ENCODE assay signal across 22 mouse cellular contexts in genomic region chr13:14667107-14667506, GRCm38 (mm10). TPM values are rescaled to one million over a fixed set of nuclear protein-coding genes. Genes with fewer than 3 reads are reported as not detected.
DNase-seq lines count a peak whose midpoint lies in the region; ATAC-seq and TF ChIP-seq lines count a peak whose summit lies in the region.
"Had no signal": no experiment of that assay in that cellular context is flagged by ENCODE, and none has a peak within 500 bp of the region (broad histone marks: within the 10 kb centered on the region; RNA-seq: fewer than 3 reads in every experiment).

No protein-coding gene starts in this region.

- H3K27ac ChIP-seq in kidney, adult 2 months (ENCODE audit: insufficient read depth, low read depth, low read length) = no peak overlapping the region
- no peak overlapping the region for H3K27ac ChIP-seq in kidney, embryonic 15.5 days
- H3K27ac ChIP-seq in limb, embryonic 15.5 days = no peak overlapping the region
- no peak overlapping the region for H3K27ac ChIP-seq in limb, embryonic 10.5 days
- H3K27ac ChIP-seq: embryonic facial prominence, embryonic 13.5 days; embryonic facial prominence, embryonic 15.5 days; forebrain, embryonic 10.5 days; forebrain, embryonic 13.5 days; forebrain, embryonic 15.5 days had no signal

- TF ChIP-seq CTCF in kidney, adult 2 months (conservative IDR thresholded peaks at IDR 0.05; ENCODE audit: insufficient read depth, insufficient read length, low read depth, low read length) = no peak

- ATAC-seq in kidney, embryonic 15.5 days (replicated peaks; ENCODE audit: low FRiP score) = 0 out of 2 replicates have a peak, but pooled peaks have one; percentile 9
- ATAC-seq in limb, embryonic 15.5 days (ENCODE audit: insufficient number of reproducible peaks, low FRiP score, low TSS enrichment, low read depth) = 0 out of 2 replicates have a peak, but pooled peaks have one; percentile 52
- ATAC-seq: forebrain, embryonic 13.5 days; forebrain, embryonic 15.5 days had no signal

- WGBS in kidney, adult 2 months = 36% methylated on average over 4 of the region's 4 CpGs
- 67% methylated on average over 4 of the region's 4 CpGs for WGBS in kidney, embryonic 15.5 days
- WGBS in limb, embryonic 15.5 days = 85% methylated on average over 4 of the region's 4 CpGs
- WGBS in limb, embryonic 10.5 days = 84% methylated on average over 4 of the region's 4 CpGs

- no peaks in the 10 kb centered on the region for H3K27me3 ChIP-seq in kidney, adult 2 months (replicated peaks; ENCODE audit: control insufficient read depth, insufficient read depth, low read length)
- no peaks in the 10 kb centered on the region for H3K27me3 ChIP-seq in kidney, embryonic 15.5 days
- H3K27me3 ChIP-seq in limb, embryonic 15.5 days = no peaks in the 10 kb centered on the region
- no peaks in the 10 kb centered on the region for H3K27me3 ChIP-seq in limb, embryonic 10.5 days (ENCODE audit: low read depth, poor library complexity, severe bottlenecking)
- H3K27me3 ChIP-seq: embryonic facial prominence, embryonic 13.5 days; embryonic facial prominence, embryonic 15.5 days; forebrain, embryonic 13.5 days; forebrain, embryonic 15.5 days had no signal

- no peaks in the 10 kb centered on the region for H3K9me3 ChIP-seq in kidney, embryonic 15.5 days (replicated peaks)
- H3K9me3 ChIP-seq in limb, embryonic 15.5 days = no peaks in the 10 kb centered on the region
- no peaks in the 10 kb centered on the region for H3K9me3 ChIP-seq in limb, embryonic 10.5 days (replicated peaks)
- H3K9me3 ChIP-seq: embryonic facial prominence, embryonic 13.5 days; embryonic facial prominence, embryonic 15.5 days; forebrain, embryonic 10.5 days; forebrain, embryonic 13.5 days; forebrain, embryonic 15.5 days had no signal

- H3K36me3 ChIP-seq in kidney, adult 2 months (ENCODE audit: control insufficient read depth, insufficient read depth, low read length) = no peaks in the 10 kb centered on the region
- H3K36me3 ChIP-seq in kidney, embryonic 15.5 days = no peaks in the 10 kb centered on the region
- H3K36me3 ChIP-seq in limb, embryonic 15.5 days = no peaks in the 10 kb centered on the region
- no peaks in the 10 kb centered on the region for H3K36me3 ChIP-seq in limb, embryonic 10.5 days
- H3K36me3 ChIP-seq: embryonic facial prominence, embryonic 13.5 days; embryonic facial prominence, embryonic 15.5 days; forebrain, embryonic 10.5 days; forebrain, embryonic 15.5 days had no signal

- no peak overlapping the region for H3K4me3 ChIP-seq in kidney, adult 2 months (ENCODE audit: insufficient read depth, low read depth, low read length)
- no peak overlapping the region for H3K4me3 ChIP-seq in kidney, embryonic 15.5 days (replicated peaks)
- no peak overlapping the region for H3K4me3 ChIP-seq in limb, embryonic 15.5 days
- no peak overlapping the region for H3K4me3 ChIP-seq in limb, embryonic 10.5 days
- H3K4me3 ChIP-seq: embryonic facial prominence, embryonic 13.5 days; embryonic facial prominence, embryonic 15.5 days; erythroblast, embryonic 14.5 days; forebrain, embryonic 10.5 days; forebrain, embryonic 13.5 days; forebrain, embryonic 15.5 days had no signal

- H3K9ac ChIP-seq in kidney, embryonic 15.5 days = no peak overlapping the region
- no peak overlapping the region for H3K9ac ChIP-seq in limb, embryonic 15.5 days
- H3K9ac ChIP-seq: embryonic facial prominence, embryonic 13.5 days; embryonic facial prominence, embryonic 15.5 days; forebrain, embryonic 13.5 days; forebrain, embryonic 15.5 days had no signal

- no peak for TF ChIP-seq POLR2A in kidney, adult 2 months (IDR thresholded peaks at IDR 0.05; ENCODE audit: low read depth, low read length)

- peak; percentile 13 for DNase-seq in kidney, adult 2 months
- DNase-seq in kidney, postnatal 4 days = no peak
- no peak for DNase-seq in kidney, postnatal 10 days
- DNase-seq in limb, embryonic 10.5 days (ENCODE audit: low spot score) = no peak
- DNase-seq: adrenal gland, adult 2 months; adrenal gland, postnatal 10 days; adrenal gland, postnatal 25 days; cerebellum, adult 11 months; cerebellum, adult 18-20 months; cerebellum, adult 8-10 months; cerebellum, adult 9-11 months; cerebellum, postnatal 14 days; cerebellum, postnatal 36 days; embryo, embryonic 11 days had no signal

- no peaks in the 10 kb centered on the region for H3K4me1 ChIP-seq in kidney, adult 2 months (ENCODE audit: control insufficient read depth, insufficient read depth, low read length)
- H3K4me1 ChIP-seq in kidney, embryonic 15.5 days = no peaks in the 10 kb centered on the region
- H3K4me1 ChIP-seq in limb, embryonic 15.5 days = no peaks in the 10 kb centered on the region
- no peaks in the 10 kb centered on the region for H3K4me1 ChIP-seq in limb, embryonic 10.5 days
- H3K4me1 ChIP-seq: embryonic facial prominence, embryonic 13.5 days; embryonic facial prominence, embryonic 15.5 days; forebrain, embryonic 13.5 days; forebrain, embryonic 15.5 days had no signal

- H3K4me2 ChIP-seq in kidney, embryonic 15.5 days = no peak overlapping the region
- H3K4me2 ChIP-seq in limb, embryonic 15.5 days = no peak overlapping the region
- H3K4me2 ChIP-seq: embryonic facial prominence, embryonic 13.5 days; embryonic facial prominence, embryonic 15.5 days; forebrain, embryonic 13.5 days; forebrain, embryonic 15.5 days had no signal

RNA-seq across cellular contexts. Expression of gene AW209491, which starts 37.2 kb away (rescaled TPM):
- polyA plus RNA-seq in kidney, adult 2 months (2012; rRNA removed) = 7.1 and 8.0 TPM in 2 replicates
- 26.7 and 27.8 TPM in 2 replicates for polyA plus RNA-seq in kidney, embryonic 15.5 days (2015; fragmentation: Nextera tagmentation; extraction: Ambion mirVana)
- 24.6 and 25.8 TPM in 2 replicates for polyA plus RNA-seq in limb, embryonic 15.5 days (2015; fragmentation: Nextera tagmentation; extraction: Ambion mirVana)
- polyA plus RNA-seq in limb, embryonic 10.5 days (2016; fragmentation: Nextera tagmentation; extraction: Ambion mirVana) = 35.5 and 37.7 TPM in 2 replicates

RNA-seq across cellular contexts. Expression of gene Psma2, which starts 54.1 kb away (rescaled TPM):
- 40.4 and 53.1 TPM in 2 replicates for polyA plus RNA-seq in kidney, adult 2 months (2012; rRNA removed)
- polyA plus RNA-seq in kidney, embryonic 15.5 days (2015; fragmentation: Nextera tagmentation; extraction: Ambion mirVana) = 184 and 199 TPM in 2 replicates
- 178 and 181 TPM in 2 replicates for polyA plus RNA-seq in limb, embryonic 15.5 days (2015; fragmentation: Nextera tagmentation; extraction: Ambion mirVana)
- polyA plus RNA-seq in limb, embryonic 10.5 days (2016; fragmentation: Nextera tagmentation; extraction: Ambion mirVana) = 236 and 255 TPM in 2 replicates

RNA-seq across cellular contexts. Expression of gene Mrpl32, which starts 54.1 kb away (rescaled TPM):
- polyA plus RNA-seq in kidney, adult 2 months (2012; rRNA removed) = 9.4 and 9.7 TPM in 2 replicates
- polyA plus RNA-seq in kidney, embryonic 15.5 days (2015; fragmentation: Nextera tagmentation; extraction: Ambion mirVana) = 110 and 127 TPM in 2 replicates
- 96.2 and 102 TPM in 2 replicates for polyA plus RNA-seq in limb, embryonic 15.5 days (2015; fragmentation: Nextera tagmentation; extraction: Ambion mirVana)
- polyA plus RNA-seq in limb, embryonic 10.5 days (2016; fragmentation: Nextera tagmentation; extraction: Ambion mirVana) = 113 and 114 TPM in 2 replicates
